Mouse (Mus musculus) myocyte (in vitro differentiated cells): ENCODE measurements around the gene Rcor1.

Experiments used
- E2F4 ChIP-seq: IDR thresholded peaks from one replicate; pipeline ENCODE4 v1.6.1; 2011; ENCODE audit warnings: mild to moderate bottlenecking, control low read depth, moderate library complexity; ENCODE audit not compliant: insufficient read depth
- MAX ChIP-seq: IDR thresholded peaks from one replicate; pipeline ENCODE4 v1.6.1; 2011; ENCODE audit warnings: low read depth, mild to moderate bottlenecking, control low read depth
- MYOD1 ChIP-seq, 3 experiments: IDR thresholded peaks; one replicate each; pipeline ENCODE4 v1.6.1; 2011; ENCODE audit warnings: control low read depth in 2 of 3, low read depth in 2 of 3, mild to moderate bottlenecking in 2 of 3, moderate library complexity in 1 of 3; ENCODE audit not compliant: insufficient read length in 2 of 3, control insufficient read depth in 1 of 3
- MYOG ChIP-seq, 3 experiments: IDR thresholded peaks; one replicate each; pipeline ENCODE4 v1.6.1; 2011; ENCODE audit warnings: control low read depth in 2 of 3, low read depth in 2 of 3, mild to moderate bottlenecking in 2 of 3; ENCODE audit not compliant: insufficient read length in 2 of 3, control insufficient read depth in 1 of 3, insufficient read depth in 1 of 3
- POLR2A ChIP-seq: IDR thresholded peaks from one replicate; pipeline ENCODE4 v1.6.1; 2011; ENCODE audit warnings: low read depth, mild to moderate bottlenecking, control low read depth, moderate library complexity; ENCODE audit not compliant: insufficient read length
- POLR2AphosphoS2 ChIP-seq: IDR thresholded peaks from one replicate; pipeline ENCODE4 v1.6.1; 2011; ENCODE audit warnings: low read depth, control low read depth; ENCODE audit not compliant: insufficient read length
- REST ChIP-seq: IDR thresholded peaks from one replicate; pipeline ENCODE4 v1.6.1; 2011; ENCODE audit warnings: mild to moderate bottlenecking, control low read depth, moderate library complexity; ENCODE audit not compliant: insufficient read depth, insufficient read length
- SRF ChIP-seq: IDR thresholded peaks from one replicate; pipeline ENCODE4 v1.6.1; 2011; ENCODE audit warnings: low read depth; ENCODE audit not compliant: control insufficient read depth, insufficient read length
- TCF12 ChIP-seq: IDR thresholded peaks from one replicate; pipeline ENCODE4 v1.6.1; 2011; ENCODE audit warnings: mild to moderate bottlenecking, control low read depth; ENCODE audit not compliant: poor library complexity, insufficient read depth, severe bottlenecking
- USF1 ChIP-seq: IDR thresholded peaks from one replicate; pipeline ENCODE4 v1.6.1; 2011; ENCODE audit warnings: low read depth, mild to moderate bottlenecking, control low read depth, moderate library complexity

DNA sequence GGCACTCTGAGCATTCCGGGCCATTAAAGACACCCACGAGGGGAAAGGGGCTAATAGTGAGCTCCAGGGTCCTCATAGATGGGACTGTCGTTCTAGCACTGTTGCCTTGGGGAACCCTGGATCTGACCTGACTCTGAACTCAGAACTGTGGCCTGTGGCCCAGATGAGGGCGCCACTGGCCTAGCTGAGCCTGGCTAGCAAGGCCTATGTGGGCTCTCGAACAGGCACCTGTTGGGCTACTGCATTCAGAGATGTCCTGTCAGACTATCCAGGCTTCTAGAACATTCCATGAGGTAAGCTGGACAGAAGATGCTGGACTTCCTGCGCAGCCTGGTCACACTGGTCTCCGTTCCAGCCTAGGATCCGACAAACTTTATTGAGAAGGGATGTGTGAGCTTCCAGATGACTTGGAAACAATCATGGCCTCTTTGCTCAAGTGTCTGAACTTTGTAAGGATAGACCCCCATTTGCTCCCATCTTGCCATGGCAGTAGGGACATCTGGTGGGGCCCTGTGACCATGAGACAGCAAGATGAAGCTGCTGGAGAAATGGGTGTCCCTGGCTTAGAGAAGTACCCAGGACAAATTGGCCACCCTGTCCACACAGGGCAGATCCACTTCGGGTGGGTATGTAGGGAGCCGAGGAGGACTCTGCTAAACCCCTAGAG is 126.1 kb downstream of the Rcor1 start:
- TF ChIP-seq POLR2A = no peak
- TF ChIP-seq E2F4 = no peak
- TF ChIP-seq TCF12 = no peak
- no peak for TF ChIP-seq POLR2AphosphoS2
- TF ChIP-seq MAX = no peak
- no peak for TF ChIP-seq USF1
- no peak for TF ChIP-seq REST
- TF ChIP-seq MYOD1 (IDR thresholded peaks at IDR 0.05; ENCODE audit: control insufficient read depth in 1 of 3, insufficient read length in 2 of 3, low read depth in 2 of 3) = peak in 2 of 3 experiments; percentile 48 to 65
- no peak for TF ChIP-seq SRF
- peak in 2 of 3 experiments; percentile 36 to 61 for TF ChIP-seq MYOG (IDR thresholded peaks at IDR 0.05; ENCODE audit: control insufficient read depth in 1 of 3, insufficient read depth in 1 of 3, insufficient read length in 2 of 3, low read depth in 2 of 3)
